Comparison of ENCODE assay signal across 8 mouse cellular contexts in the genomic region with DNA sequence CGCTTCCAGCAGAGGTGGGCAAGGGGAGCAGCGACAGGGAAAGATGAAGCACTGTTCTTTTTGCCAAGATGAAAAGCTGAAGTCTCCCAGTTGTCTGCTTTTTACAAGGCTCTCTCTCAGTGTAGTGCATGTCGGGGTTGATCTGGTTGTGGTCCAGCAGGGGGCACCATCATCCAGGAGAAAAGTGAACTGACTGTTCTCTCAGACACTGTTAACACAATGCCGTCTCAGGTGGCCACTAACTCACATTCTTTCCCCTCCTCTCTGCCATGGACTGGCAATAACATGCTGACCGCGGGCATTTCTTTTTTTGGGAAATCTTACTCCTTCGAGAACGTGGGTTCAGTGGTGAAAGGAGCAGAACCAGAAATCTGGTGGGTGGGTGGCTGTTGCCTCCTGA. TPM values are rescaled to one million over a fixed set of nuclear protein-coding genes. Genes with fewer than 3 reads are reported as not detected.
A peak's percentile ranks its signal among the peaks of the same experiment; 100 is the strongest.
DNase-seq lines count a peak whose midpoint lies in the region; ATAC-seq lines count a peak whose summit lies in the region.

No protein-coding gene starts in this region.

- peak; percentile 89 for DNase-seq in adipocyte (ENCODE audit: low spot score)
- peak; percentile 85 for DNase-seq in embryo, embryonic 10 days (ENCODE audit: low spot score)
- peak; percentile 66 to 71 for DNase-seq in gastrocnemius, postnatal 36 days
- peak; percentile 73 to 80 for DNase-seq in left cerebral cortex, postnatal 14 days (ENCODE audit: low spot score in 2 of 2)
- DNase-seq in mesoderm, embryonic 11.5 days (ENCODE audit: low read depth, low spot score) = peak; percentile 83
- DNase-seq in right cerebral cortex, postnatal 25 days = peak; percentile 58
- DNase-seq in urinary bladder, postnatal 4 days (ENCODE audit: low spot score in 2 of 2) = peak; percentile 51 to 78

- peaks cover 61% of the 10 kb centered on the region for H3K36me3 ChIP-seq in intestine, embryonic 15.5 days

- no peaks in the 10 kb centered on the region for H3K4me1 ChIP-seq in intestine, embryonic 15.5 days (replicated peaks)

- no peak overlapping the region for H3K27ac ChIP-seq in intestine, embryonic 15.5 days

- 29% methylated on average over 8 of the region's 8 CpGs for WGBS in intestine, embryonic 15.5 days

- H3K4me2 ChIP-seq in intestine, embryonic 15.5 days (replicated peaks) = no peak overlapping the region

- peak; percentile 73 for ATAC-seq in intestine, embryonic 15.5 days

- no peak overlapping the region for H3K4me3 ChIP-seq in intestine, embryonic 15.5 days (replicated peaks)

- no peaks in the 10 kb centered on the region for H3K9me3 ChIP-seq in intestine, embryonic 15.5 days

- intact Hi-C loops in gastrocnemius, postnatal 36 days (cut with DNase I) = loop anchor here (1.0 kb wide), 1 partner anchor 106 kb away; no protein-coding TSS in a partner anchor
- intact Hi-C loops in left cerebral cortex, postnatal 14 days (cut with DNase I) = loop anchor here (1.0 kb wide), 2 partner anchors 106 to 138 kb away; no protein-coding TSS in a partner anchor

- H3K27me3 ChIP-seq in intestine, embryonic 15.5 days (replicated peaks) = no peaks in the 10 kb centered on the region

- H3K9ac ChIP-seq in intestine, embryonic 15.5 days = no peak overlapping the region

RNA-seq across cellular contexts. Expression of gene Mat2a, which starts 11.3 kb away (rescaled TPM):
- total RNA-seq in gastrocnemius, postnatal 36 days (2021) = 100 to 1,000 TPM; 128 to 141 TPM
- polyA plus RNA-seq in intestine, embryonic 15.5 days (2015; fragmentation: Nextera tagmentation; extraction: Ambion mirVana) = 290 and 308 TPM in 2 replicates
- 100 to 1,000 TPM; 170 to 173 TPM for total RNA-seq in left cerebral cortex, postnatal 14 days (2021)

RNA-seq across cellular contexts. Expression of gene Ggcx, which starts 13.9 kb away (rescaled TPM):
- 10 to 100 TPM; 12.6 to 13.4 TPM for total RNA-seq in gastrocnemius, postnatal 36 days (2021)
- polyA plus RNA-seq in intestine, embryonic 15.5 days (2015; fragmentation: Nextera tagmentation; extraction: Ambion mirVana) = 23.8 and 23.9 TPM in 2 replicates
- 10 to 100 TPM; 22.3 to 23.1 TPM for total RNA-seq in left cerebral cortex, postnatal 14 days (2021)

RNA-seq across cellular contexts. Expression of gene Vamp8, which starts 37.5 kb away (rescaled TPM):
- total RNA-seq in gastrocnemius, postnatal 36 days (2021) = 10 to 100 TPM; 48.5 to 50.0 TPM
- polyA plus RNA-seq in intestine, embryonic 15.5 days (2015; fragmentation: Nextera tagmentation; extraction: Ambion mirVana) = 193 and 229 TPM in 2 replicates
- 10 to 100 TPM in 1 of 2 experiments, 1 to 10 TPM in 1; 9.6 to 11.0 TPM for total RNA-seq in left cerebral cortex, postnatal 14 days (2021)

RNA-seq across cellular contexts. Expression of gene Vamp5, which starts 47.8 kb away (rescaled TPM):
- 100 to 1,000 TPM in 1 of 2 experiments, 10 to 100 TPM in 1; 83.0 to 107 TPM for total RNA-seq in gastrocnemius, postnatal 36 days (2021)
- polyA plus RNA-seq in intestine, embryonic 15.5 days (2015; fragmentation: Nextera tagmentation; extraction: Ambion mirVana) = 19.2 and 19.4 TPM in 2 replicates
- 1 to 10 TPM; 4.2 to 7.1 TPM for total RNA-seq in left cerebral cortex, postnatal 14 days (2021)

Comparison
In these comparisons a context has a peak if more than half of its experiments do, and no peak if none do; other contexts are left out.
1. RNA of gene Vamp8, which starts 37.5 kb away (total RNA-seq): 48.5 to 50.0 TPM in gastrocnemius, postnatal 36 days; 9.6 to 11.0 TPM in left cerebral cortex, postnatal 14 days; every median in the first group is over 4 times any median in the second.
2. Peak in every context shown above with its lines, with median percentiles within 50 percentile points of each other: DNase-seq.